Mouse (Mus musculus) heart, postnatal 0 days (tissue): Measurements from ENCODE around the gene Il5. TPM values are rescaled to one million over a fixed set of nuclear protein-coding genes. Genes with fewer than 3 reads are reported as not detected.

Experiments
- ATAC-seq: fragments of 200-750 bp; cut with Nextera tagmentation; 2 replicates; pipeline ENCODE4 v1.8.0; 2017; ENCODE audit warnings: low read depth, moderate number of reproducible peaks, moderate library complexity; ENCODE audit not compliant: insufficient read depth
- DNase-seq: peaks from one replicate; pipeline ENCODE4 v3.0.0-alpha.2; 2016; ENCODE audit warnings: low spot score
- H3K27ac ChIP-seq: fragments of 300-500 bp; sonication (generic); 2 replicates; pipeline ENCODE4 v1.5.1; 2014; ENCODE audit warnings: low read depth, mild to moderate bottlenecking
- H3K27me3 ChIP-seq: fragments of 300-500 bp; sonication (generic); 2 replicates; pipeline ENCODE4 v1.6.1; 2014; ENCODE audit warnings: low read length, mixed read lengths; ENCODE audit not compliant: control insufficient read depth, insufficient read depth
- H3K36me3 ChIP-seq: fragments of 300-500 bp; sonication (generic); replicated peaks from 2 replicates; pipeline ENCODE4 v1.6.1; 2014; ENCODE audit warnings: low read length, mixed read lengths; ENCODE audit not compliant: control insufficient read depth, insufficient read depth
- H3K4me1 ChIP-seq: fragments of 300-500 bp; sonication (generic); 2 replicates; pipeline ENCODE4 v1.6.1; 2014; ENCODE audit warnings: antibody characterized with exemption; ENCODE audit not compliant: control insufficient read depth, insufficient read depth
- H3K4me2 ChIP-seq: fragments of 300-500 bp; sonication (generic); 2 replicates; pipeline ENCODE4 v1.6.1; 2014; ENCODE audit warnings: low read depth, mild to moderate bottlenecking, low read length, moderate library complexity
- H3K4me3 ChIP-seq: fragments of 300-500 bp; sonication (generic); 2 replicates; pipeline ENCODE4 v1.5.1; 2014; ENCODE audit warnings: low read depth, low read length
- H3K9ac ChIP-seq: fragments of 300-500 bp; sonication (generic); replicated peaks from 2 replicates; pipeline ENCODE4 v1.6.1; 2014; ENCODE audit warnings: low read depth, low read length, mixed read lengths
- H3K9me3 ChIP-seq: fragments of 300-500 bp; sonication (generic); replicated peaks from 2 replicates; pipeline ENCODE4 v1.6.1; 2016; ENCODE audit warnings: low read length; ENCODE audit not compliant: control insufficient read depth
- CTCF ChIP-seq: IDR thresholded peaks from 2 replicates; pipeline ENCODE4 v1.5.1; 2016; ENCODE audit warnings: antibody characterized with exemption, control low read depth, low read depth
- EP300 ChIP-seq: IDR thresholded peaks from 2 replicates; pipeline ENCODE4 v1.6.1; 2016; ENCODE audit warnings: antibody characterized with exemption, low read depth
- WGBS: fragments of 180-500 bp; shearing (Covaris S2); extraction: QIAGEN DNeasy Blood & Tissue Kit; methylation state at CpG from one replicate; pipeline ENCODE4 v1.1.7; 2014; 5-methylcytosine and 5-hydroxymethylcytosine counted together
- polyA plus RNA-seq: library from polyadenylated mRNA; unstranded; fragments of >200 nt; fragmentation: Nextera tagmentation; extraction: Ambion mirVana; gene quantifications from 2 replicates; pipeline ENCODE4 v1.2.1, GENCODE M21; 2015
- total RNA-seq: library from RNA; depleted of rRNA; stranded (reverse); fragments of >200 nt; gene quantifications from 2 replicates; pipeline ENCODE4 v1.2.3, GENCODE M21; 2014; ENCODE audit warnings: low replicate concordance

The Il5 gene
- total and polyA plus RNA-seq, 2 experiments from 2014 or later = 0.07 TPM; not detected in 1

- ATAC-seq (no peak), DNase-seq (no peak)
- TF ChIP-seq CTCF = no peak
- no peak for TF ChIP-seq EP300
- Histone ChIP-seq H3K4me1 (no peaks in the 10 kb centered on the region), H3K27me3 (no peaks in the 10 kb centered on the region), H3K9ac (no peak overlapping the region), H3K27ac (no peak overlapping the region), H3K36me3 (no peaks in the 10 kb centered on the region; the same call in 1 of the 2 replicates), H3K4me2 (peak overlapping the region; percentile 77), H3K4me3 (peak overlapping the region; percentile 56), H3K9me3 (no peaks in the 10 kb centered on the region)
- WGBS = 78% methylated on average over 3 of the region's 3 CpGs
These were observed 12.9 kb upstream of the Il5 start for GRCm38 (mm10) chr11:53707718-53708009.

GRCm38 (mm10) chr11:53719701-53720100, 893 bp upstream of the Il5 start:
- Histone ChIP-seq H3K9me3 (no peaks in the 10 kb centered on the region), H3K4me3 (no peak overlapping the region), H3K27ac (no peak overlapping the region), H3K27me3 (no peaks in the 10 kb centered on the region), H3K4me2 (no peak overlapping the region), H3K36me3 (no peaks in the 10 kb centered on the region), H3K4me1 (no peaks in the 10 kb centered on the region), H3K9ac (no peak overlapping the region)
- DNase-seq = no peak
- 59% methylated on average over 1 of the region's 1 CpGs for WGBS
- TF ChIP-seq CTCF (no peak), EP300 (no peak)
- ATAC-seq = no peak

DNA sequence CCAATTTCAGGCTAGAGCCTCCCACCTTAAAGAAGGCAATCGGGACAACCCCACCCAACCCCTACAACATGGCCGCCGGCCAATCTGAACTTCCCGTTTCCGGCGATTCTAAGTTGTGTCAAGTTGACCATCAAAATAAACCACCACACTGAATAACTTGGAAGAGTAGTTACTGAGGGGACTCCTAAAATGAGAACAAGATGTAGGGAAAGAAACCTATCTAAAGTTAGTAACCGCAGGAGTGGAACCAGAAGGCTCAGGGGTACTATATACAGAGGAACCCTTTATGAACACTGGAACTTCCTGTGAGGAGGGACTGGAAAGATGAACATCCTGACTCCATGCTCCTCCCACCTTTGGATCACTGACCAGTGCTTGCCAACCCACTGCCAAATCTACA, 10.9 kb downstream of the Il5 start:
- Histone ChIP-seq H3K9me3 (no peaks in the 10 kb centered on the region), H3K27me3 (no peaks in the 10 kb centered on the region), H3K4me3 (no peak overlapping the region), H3K27ac (no peak overlapping the region), H3K9ac (no peak overlapping the region), H3K36me3 (no peaks in the 10 kb centered on the region), H3K4me2 (no peak overlapping the region), H3K4me1 (no peaks in the 10 kb centered on the region)
- WGBS = 90% methylated on average over 7 of the region's 7 CpGs
- DNase-seq (no peak), ATAC-seq (no peak)
- TF ChIP-seq EP300 (no peak), CTCF (no peak)

- ATAC-seq = no peak
- Histone ChIP-seq H3K27ac (no peak overlapping the region), H3K27me3 (no peaks in the 10 kb centered on the region), H3K9me3 (no peaks in the 10 kb centered on the region), H3K9ac (no peak overlapping the region), H3K4me2 (no peak overlapping the region), H3K4me3 (no peak overlapping the region), H3K4me1 (no peaks in the 10 kb centered on the region), H3K36me3 (no peaks in the 10 kb centered on the region)
- no peak for TF ChIP-seq CTCF
- no peak for TF ChIP-seq EP300
- no peak for DNase-seq
- WGBS = 82% methylated on average over 8 of the region's 8 CpGs
These were observed 11.7 kb downstream of the Il5 start for GRCm38 (mm10) chr11:53732244-53732643.

- H3K27me3 ChIP-seq = no peaks in the 10 kb centered on the region
- no peak overlapping the region for H3K9ac ChIP-seq
These were observed 13.2 kb downstream of the Il5 start for GRCm38 (mm10) chr11:53733824-53734223.

GRCm38 (mm10) chr11:53734431-53734830, 13.8 kb downstream of the Il5 start:
- WGBS = 75% methylated on average over 2 of the region's 2 CpGs
- Histone ChIP-seq H3K4me2 (no peak overlapping the region), H3K9me3 (no peaks in the 10 kb centered on the region), H3K27me3 (no peaks in the 10 kb centered on the region), H3K27ac (no peak overlapping the region), H3K36me3 (no peaks in the 10 kb centered on the region), H3K9ac (no peak overlapping the region), H3K4me1 (no peaks in the 10 kb centered on the region), H3K4me3 (no peak overlapping the region)
- TF ChIP-seq EP300 (no peak), CTCF (no peak; the same call in 1 of the 2 replicates)
- DNase-seq = no peak
- no peak for ATAC-seq

More at GRCm38 (mm10) chr11:53733824-53734223, 13.2 kb downstream of the Il5 start:
- WGBS = 84% methylated on average over 7 of the region's 7 CpGs
- H3K36me3 ChIP-seq = no peaks in the 10 kb centered on the region
- TF ChIP-seq CTCF (no peak; the same call in 1 of the 2 replicates), EP300 (no peak)
- H3K4me2 ChIP-seq = no peak overlapping the region
- no peaks in the 10 kb centered on the region for H3K9me3 ChIP-seq
- ATAC-seq = no peak
- H3K27ac ChIP-seq = no peak overlapping the region
- no peak for DNase-seq
- no peaks in the 10 kb centered on the region for H3K4me1 ChIP-seq
- no peak overlapping the region for H3K4me3 ChIP-seq
